Mouse (Mus musculus): Measurements from ENCODE around the gene Pnkp. TPM values are rescaled to one million over a fixed set of nuclear protein-coding genes. Genes with fewer than 3 reads are reported as not detected.

Pnkp gene
- polyA plus RNA-seq, 1 experiment: 74.5 TPM

GRCm38 (mm10) chr7:44869697-44870528, 13.0 kb downstream of the Pnkp start, which contains the start of gene Ptov1:
Gene Ptov1, minus strand, starts transcription at chr7:44869788.
- TF ChIP-seq GATA1 (IDR thresholded peaks at IDR 0.05; ENCODE audit: low read length): no peak

GRCm38 (mm10) chr7:44870614-44871013, 13.7 kb downstream of the Pnkp start:
- TF ChIP-seq GATA1 (IDR thresholded peaks at IDR 0.05; ENCODE audit: low read length): no peak

- no peak for TF ChIP-seq GATA1 (IDR thresholded peaks at IDR 0.05; ENCODE audit: low read length)
These were observed 14.2 kb downstream of the Pnkp start for GRCm38 (mm10) chr7:44871181-44871580.

GRCm38 (mm10) chr7:44877833-44878232, 20.9 kb downstream of the Pnkp start:
- TF ChIP-seq GATA1 (IDR thresholded peaks at IDR 0.05; ENCODE audit: low read length): no peak

- no peak for TF ChIP-seq GATA1 (IDR thresholded peaks at IDR 0.05; ENCODE audit: low read length)
These were observed 26.1 kb downstream of the Pnkp start for GRCm38 (mm10) chr7:44883036-44883435.

- no peak for TF ChIP-seq GATA1 (IDR thresholded peaks at IDR 0.05; ENCODE audit: low read length)
These were observed 27.7 kb downstream of the Pnkp start for GRCm38 (mm10) chr7:44884637-44885036.

GRCm38 (mm10) chr7:44886964-44887363, 30.0 kb downstream of the Pnkp start:
- TF ChIP-seq GATA1 (IDR thresholded peaks at IDR 0.05; ENCODE audit: low read length): no peak

- no peak for TF ChIP-seq GATA1 (IDR thresholded peaks at IDR 0.05; ENCODE audit: low read length)
These were observed 31.5 kb downstream of the Pnkp start for GRCm38 (mm10) chr7:44888256-44889105.

GRCm38 (mm10) chr7:44890180-44890579, 33.2 kb downstream of the Pnkp start:
- TF ChIP-seq GATA1 (IDR thresholded peaks at IDR 0.05; ENCODE audit: low read length): no peak

GRCm38 (mm10) chr7:44890737-44891136, 33.8 kb downstream of the Pnkp start:
- TF ChIP-seq GATA1 (IDR thresholded peaks at IDR 0.05; ENCODE audit: low read length): no peak

GRCm38 (mm10) chr7:44891611-44892010, 34.7 kb downstream of the Pnkp start:
- TF ChIP-seq GATA1 (IDR thresholded peaks at IDR 0.05; ENCODE audit: low read length): no peak

- no peak for TF ChIP-seq GATA1 (IDR thresholded peaks at IDR 0.05; ENCODE audit: low read length)
These were observed 35.5 kb downstream of the Pnkp start, which contains the start of gene Med25 for GRCm38 (mm10) chr7:44892276-44892921. Gene Med25, minus strand, starts transcription at chr7:44892712.

- TF ChIP-seq GATA1 (IDR thresholded peaks at IDR 0.05; ENCODE audit: low read length): no peak
These were observed 36.3 kb downstream of the Pnkp start for GRCm38 (mm10) chr7:44893197-44893596.

GRCm38 (mm10) chr7:44894175-44894574, 37.2 kb downstream of the Pnkp start:
- TF ChIP-seq GATA1 (IDR thresholded peaks at IDR 0.05; ENCODE audit: low read length): no peak

- no peak for TF ChIP-seq GATA1 (IDR thresholded peaks at IDR 0.05; ENCODE audit: low read length)
These were observed 38.3 kb downstream of the Pnkp start for GRCm38 (mm10) chr7:44895206-44895592.

Data from G1E-ER4 (cell line).